Mouse (Mus musculus): ENCODE measurements around the gene Dazl.

- TF ChIP-seq CTCF (IDR thresholded peaks at IDR 0.05; ENCODE audit: control insufficient read depth, insufficient read depth, insufficient read length) (no peak), CEBPB (IDR thresholded peaks at IDR 0.05; ENCODE audit: low read depth) (no peak), MAX (IDR thresholded peaks at IDR 0.05) (no peak), FOSL1 (IDR thresholded peaks at IDR 0.05; ENCODE audit: insufficient read depth, low read length, poor library complexity, severe bottlenecking) (no peak)
Observed at GRCm38 (mm10) chr17:50332012-50332300, 38.5 kb upstream of the Dazl start.
